Mouse (Mus musculus): Measurements from ENCODE around the gene Prl2b1.

The Prl2b1 gene

DNA sequence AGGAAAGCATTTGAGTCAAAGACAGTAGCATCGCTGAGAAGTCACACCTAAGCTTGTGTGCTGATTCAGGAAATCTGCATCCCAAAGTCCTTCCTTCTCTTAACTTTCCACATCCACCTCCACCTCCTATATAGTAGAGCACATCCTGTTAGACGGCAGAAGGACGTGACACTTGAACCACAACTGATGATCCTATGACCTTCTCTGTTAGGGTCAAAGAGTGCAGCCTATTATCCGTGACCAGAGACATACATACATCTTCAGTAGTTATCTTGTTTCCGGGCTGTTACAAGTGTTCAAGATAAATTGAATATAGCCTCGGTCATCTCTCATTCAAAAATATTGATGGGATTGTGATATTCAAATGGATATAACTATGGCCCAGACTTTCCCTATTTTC lies at the start of gene Prl2b1:
TSS of gene Prl2b1 (minus strand) at position 101 of the 400 bp plus-strand sequence.
- no peak for DNase-seq (ENCODE audit: low spot score)

DNA sequence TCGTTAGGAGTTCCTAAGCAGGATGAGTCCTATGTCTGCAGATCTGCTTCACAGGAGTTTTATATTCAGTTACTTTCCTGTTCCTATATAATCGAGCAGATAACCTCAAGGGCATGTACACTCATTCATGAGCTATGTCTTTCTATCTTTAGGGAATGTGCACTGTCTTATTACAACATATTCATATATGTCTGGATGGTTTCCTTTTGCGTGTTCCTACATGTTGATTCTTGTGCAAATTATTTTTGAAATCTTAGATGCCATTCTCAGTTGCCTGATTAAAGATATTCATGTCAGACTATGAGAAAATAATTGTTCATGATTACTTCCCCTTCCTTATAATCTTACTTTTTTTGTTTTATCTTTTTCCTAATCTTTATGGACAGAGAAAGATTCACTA lies 47.9 kb upstream of the Prl2b1 start, which contains the start of gene Prl8a6:
TSS of gene Prl8a6 (minus strand) at position 101 of the 400 bp plus-strand sequence.
- DNase-seq (ENCODE audit: low spot score) = no peak

- DNase-seq (ENCODE audit: low spot score) = no peak
Observed at GRCm38 (mm10) chr13:27433159-27433558, 42.5 kb upstream of the Prl2b1 start.

GRCm38 (mm10) chr13:27413640-27414039 lies 23.0 kb upstream of the Prl2b1 start:
- no peak for DNase-seq (ENCODE audit: low spot score)

- DNase-seq (ENCODE audit: low spot score) = no peak
Observed at GRCm38 (mm10) chr13:27399061-27399724, 8.5 kb upstream of the Prl2b1 start.

DNA sequence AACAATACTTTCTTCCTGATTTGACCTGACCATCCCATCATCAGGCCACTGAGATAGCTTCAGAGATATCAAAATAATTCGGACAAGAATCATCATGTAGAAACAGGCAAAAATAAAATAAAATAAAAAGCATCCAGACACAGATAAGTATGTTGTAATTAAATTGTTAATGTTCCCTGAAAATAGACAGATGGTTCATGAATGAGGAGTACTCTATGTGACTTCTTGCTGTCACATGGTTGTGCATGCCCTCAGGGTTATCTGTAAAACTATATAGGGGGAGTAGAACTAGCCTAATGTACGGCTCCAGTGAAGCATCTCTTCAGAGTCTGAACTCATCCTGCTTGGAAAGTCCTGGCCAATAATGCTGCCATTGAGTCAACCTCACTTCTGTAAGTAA lies 45.3 kb downstream of the Prl2b1 start, which contains the start of gene Prl8a2:
TSS of gene Prl8a2 (plus strand) at position 301 of the 400 bp plus-strand sequence.
- DNase-seq (ENCODE audit: low spot score) = no peak

DNA sequence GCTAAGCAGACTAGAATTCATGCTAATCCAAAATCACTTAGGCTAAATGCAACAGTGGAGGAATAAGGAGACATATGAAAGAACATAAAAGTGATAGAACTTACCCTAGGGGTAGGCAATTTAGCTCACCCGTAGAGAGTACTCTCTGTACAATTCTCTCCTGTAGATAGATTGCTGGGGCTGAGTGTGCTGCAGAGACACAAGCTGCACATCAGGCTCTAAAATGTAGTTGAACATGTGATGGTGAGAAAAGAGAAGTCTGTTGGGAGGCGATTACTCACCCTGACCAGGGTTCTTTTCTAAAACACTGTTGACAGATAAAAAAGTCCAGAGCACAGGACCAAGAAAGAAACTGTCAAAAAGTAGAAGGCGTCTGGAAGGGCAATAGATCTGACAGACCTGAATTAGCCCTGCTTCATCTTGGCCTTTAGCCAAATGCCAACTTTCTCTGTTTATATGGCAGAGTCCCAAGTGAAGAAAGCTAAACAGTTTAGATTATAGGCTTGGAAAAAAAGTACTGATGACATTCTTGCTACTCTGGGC lies 47.8 kb downstream of the Prl2b1 start:
- no peak for DNase-seq (ENCODE audit: low spot score)

DNA sequence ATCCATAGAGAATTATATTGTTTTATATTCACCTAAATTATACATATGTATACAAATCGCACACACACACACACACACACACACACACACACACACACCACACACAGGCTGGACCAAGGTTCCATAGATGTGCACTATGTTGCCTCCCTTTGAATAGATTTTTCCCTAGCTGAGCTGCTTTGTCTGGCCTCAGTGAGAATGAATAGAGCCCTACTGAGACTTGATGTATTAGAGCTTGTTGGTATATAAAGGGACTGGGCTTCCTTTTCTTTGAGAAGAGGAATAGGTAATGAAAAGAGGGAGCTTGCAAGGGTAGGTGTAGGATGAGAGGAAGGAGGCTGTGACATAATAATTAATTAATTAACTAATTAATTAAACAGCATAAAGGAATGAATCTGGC lies 55.7 kb downstream of the Prl2b1 start:
- no peak for DNase-seq (ENCODE audit: low spot score)

All from lung, postnatal 25 days (tissue).